9 mouse cellular contexts compared by ENCODE assay signal in genomic region chr9:39611953-39612352, GRCm38 (mm10). TPM values are rescaled to one million over a fixed set of nuclear protein-coding genes. Genes with fewer than 3 reads are reported as not detected.
DNase-seq lines count a peak whose midpoint lies in the region; ATAC-seq and TF ChIP-seq lines count a peak whose summit lies in the region.
"Had no signal": no experiment of that assay in that cellular context is flagged by ENCODE, and none has a peak within 500 bp of the region (broad histone marks: within the 10 kb centered on the region; RNA-seq: fewer than 3 reads in every experiment).

No protein-coding gene starts in this region.

- peak; percentile 68; the same call in 1 of the 2 replicates for ATAC-seq in kidney, embryonic 14.5 days (ENCODE audit: low FRiP score, low TSS enrichment)
- no peak for ATAC-seq in forebrain, postnatal 0 days

- peak; percentile 10 to 47; a peak in 2 of 4 replicates for TF ChIP-seq CTCF in CH12.LX (conservative IDR thresholded peaks at IDR 0.05 in 1 of 2, IDR thresholded peaks at IDR 0.05 in 1 of 2; ENCODE audit: low read depth in 2 of 2, low read length in 2 of 2)
- peak; percentile 72 for TF ChIP-seq CTCF in forebrain, postnatal 0 days (IDR thresholded peaks at IDR 0.05; ENCODE audit: low read depth)

- no peak for TF ChIP-seq EP300 in CH12.LX (IDR thresholded peaks at IDR 0.05; ENCODE audit: low read length)

- no peak overlapping the region for H3K4me3 ChIP-seq in kidney, embryonic 14.5 days (ENCODE audit: low read length)
- no peak overlapping the region for H3K4me3 ChIP-seq in CH12.LX (replicated peaks in 1 of 3; ENCODE audit: low read depth in 2 of 3, low read length in 2 of 3, poor library complexity in 1 of 3)
- H3K4me3 ChIP-seq in forebrain, postnatal 0 days (ENCODE audit: low read depth, low read length), result no peak overlapping the region
- H3K4me3 ChIP-seq: liver, embryonic 15.5 days had no signal

- no peaks in the 10 kb centered on the region for H3K79me2 ChIP-seq in CH12.LX (replicated peaks; ENCODE audit: control insufficient read depth, extremely low read depth, insufficient read depth, poor library complexity, severe bottlenecking)

- H3K27me3 ChIP-seq in kidney, embryonic 14.5 days (ENCODE audit: control insufficient read depth, insufficient read depth, low read length), result no peaks in the 10 kb centered on the region
- no peaks in the 10 kb centered on the region for H3K27me3 ChIP-seq in CH12.LX (replicated peaks)
- no peaks in the 10 kb centered on the region for H3K27me3 ChIP-seq in forebrain, postnatal 0 days (ENCODE audit: insufficient read depth, low read length)
- H3K27me3 ChIP-seq: liver, embryonic 15.5 days had no signal

- no peak overlapping the region for H3K4me2 ChIP-seq in kidney, embryonic 14.5 days (replicated peaks; ENCODE audit: low read depth, low read length)
- no peak overlapping the region for H3K4me2 ChIP-seq in CH12.LX (ENCODE audit: insufficient read depth, low read depth, poor library complexity, severe bottlenecking)
- no peak overlapping the region for H3K4me2 ChIP-seq in forebrain, postnatal 0 days (ENCODE audit: low read depth)
- H3K4me2 ChIP-seq: liver, embryonic 15.5 days had no signal

- H3K9me3 ChIP-seq in kidney, embryonic 14.5 days (ENCODE audit: control insufficient read depth, low read length), result no peaks in the 10 kb centered on the region
- H3K9me3 ChIP-seq in CH12.LX (replicated peaks; ENCODE audit: low read length), result no peaks in the 10 kb centered on the region
- H3K9me3 ChIP-seq in forebrain, postnatal 0 days (ENCODE audit: low read length), result no peaks in the 10 kb centered on the region
- H3K9me3 ChIP-seq: liver, embryonic 15.5 days had no signal

- no peaks in the 10 kb centered on the region for H3K4me1 ChIP-seq in kidney, embryonic 14.5 days (ENCODE audit: control insufficient read depth, insufficient read depth, low read length)
- no peaks in the 10 kb centered on the region for H3K4me1 ChIP-seq in CH12.LX (ENCODE audit: control insufficient read depth in 1 of 2, insufficient read depth in 2 of 2)
- no peaks in the 10 kb centered on the region for H3K4me1 ChIP-seq in forebrain, postnatal 0 days (ENCODE audit: insufficient read depth)
- H3K4me1 ChIP-seq: liver, embryonic 15.5 days had no signal

- in situ Hi-C loops in CH12.LX (cut with MboI; ENCODE audit: low pct_ligation_motif_present, low pct_unique_long_range_greater_than_20kb, low sequenced_read_pairs), result no loop called here

- H3K27ac ChIP-seq in kidney, embryonic 14.5 days (ENCODE audit: low read depth, low read length), result no peak overlapping the region
- no peak overlapping the region for H3K27ac ChIP-seq in CH12.LX (ENCODE audit: insufficient read depth, low read depth)
- H3K27ac ChIP-seq in forebrain, postnatal 0 days (ENCODE audit: low read depth, low read length), result no peak overlapping the region
- H3K27ac ChIP-seq: liver, embryonic 15.5 days had no signal

- H3K36me3 ChIP-seq in kidney, embryonic 14.5 days (ENCODE audit: control insufficient read depth, insufficient read depth, low read length), result no peaks in the 10 kb centered on the region
- no peaks in the 10 kb centered on the region for H3K36me3 ChIP-seq in CH12.LX (replicated peaks in 1 of 2; ENCODE audit: control insufficient read depth in 1 of 2, insufficient read depth in 1 of 2, low read length in 1 of 2)
- no peaks in the 10 kb centered on the region for H3K36me3 ChIP-seq in forebrain, postnatal 0 days (ENCODE audit: insufficient read depth)
- H3K36me3 ChIP-seq: liver, embryonic 15.5 days had no signal

- peak; percentile 61 for TF ChIP-seq RAD21 in CH12.LX (IDR thresholded peaks at IDR 0.05; ENCODE audit: low read depth, low read length)

- H3K9ac ChIP-seq in kidney, embryonic 14.5 days (ENCODE audit: low read depth, low read length), result no peak overlapping the region
- no peak overlapping the region for H3K9ac ChIP-seq in CH12.LX (ENCODE audit: insufficient read depth, low read depth)
- H3K9ac ChIP-seq in forebrain, postnatal 0 days, result no peak overlapping the region
- H3K9ac ChIP-seq: liver, embryonic 15.5 days had no signal

- WGBS in kidney, embryonic 14.5 days, result 53% methylated on average over 1 of the region's 1 CpGs
- WGBS in forebrain, postnatal 0 days, result 45% methylated on average over 1 of the region's 1 CpGs

- dilution Hi-C loops in CH12.LX (cut with MboI; ENCODE audit: extremely low pct_ligation_motif_present, extremely low pct_unique_long_range_greater_than_20kb, low sequenced_read_pairs), result no loop called here

- no peak for TF ChIP-seq POLR2A in CH12.LX (IDR thresholded peaks at IDR 0.05; ENCODE audit: low read depth, low read length)

- no peak for DNase-seq in kidney, adult 11 months
- peak; percentile 29 for DNase-seq in CH12.LX (ENCODE audit: extremely low read depth)
- peak; percentile 17 for DNase-seq in ES-CJ7 (ENCODE audit: low read depth, low spot score)
- peak; percentile 67 for DNase-seq in forebrain, postnatal 0 days
- DNase-seq in urinary bladder, postnatal 14 days (ENCODE audit: low spot score), result no peak
- DNase-seq in urinary bladder, adult 2 months (ENCODE audit: low spot score), result no peak

TF ChIP-seq in CH12.LX, 34 proteins besides CTCF, POLR2A, EP300 and RAD21:
- TF ChIP-seq UBTF (IDR thresholded peaks at IDR 0.05; ENCODE audit: low read depth, low read length) (no peak), SMC3 (IDR thresholded peaks at IDR 0.05; ENCODE audit: low read depth, low read length) (peak; percentile 54)
TF ChIP-seq in CH12.LX: peak in this region for 1.

RNA-seq across cellular contexts. Expression of gene Olfr148, which starts 1.5 kb away (rescaled TPM):
- polyA plus RNA-seq in kidney, embryonic 14.5 days (2014; fragmentation: Nextera tagmentation; extraction: Ambion mirVana), result not detected in 2 replicates
- not detected in 2 replicates for total RNA-seq in CH12.LX (2012; rRNA removed)
- total RNA-seq in CH12.LX (2014; rRNA removed), result not detected in 2 replicates
- not detected in 2 replicates for polyA plus RNA-seq in CH12.LX (2012; ENCODE audit: insufficient read length, low read depth)
- total RNA-seq in forebrain, postnatal 0 days (2014; rRNA removed), result not detected in 2 replicates
- polyA plus RNA-seq in forebrain, postnatal 0 days (2015; fragmentation: Nextera tagmentation; extraction: Ambion mirVana), result not detected in 2 replicates
- not detected in 2 replicates for polyA plus RNA-seq in urinary bladder, adult 2 months (2012; rRNA removed)
- total RNA-seq: adrenal gland, postnatal 36 days had no signal
- polyA plus RNA-seq: liver, embryonic 15.5 days had no signal

RNA-seq across cellular contexts. Expression of gene AW551984, which starts 7.8 kb away (rescaled TPM):
- 15.0 and 19.9 TPM in 2 replicates for polyA plus RNA-seq in kidney, embryonic 14.5 days (2014; fragmentation: Nextera tagmentation; extraction: Ambion mirVana)
- total RNA-seq in CH12.LX (2012; rRNA removed) (not detected in 2 replicates), CH12.LX (2014; rRNA removed) (not detected in 2 replicates)
- not detected in 2 replicates for polyA plus RNA-seq in CH12.LX (2012; ENCODE audit: insufficient read length, low read depth)
- 103 and 219 TPM in 2 replicates for total RNA-seq in forebrain, postnatal 0 days (2014; rRNA removed)
- 46.3 and 98.8 TPM in 2 replicates for polyA plus RNA-seq in forebrain, postnatal 0 days (2015; fragmentation: Nextera tagmentation; extraction: Ambion mirVana)
- polyA plus RNA-seq in urinary bladder, adult 2 months (2012; rRNA removed), result 14.8 and 16.8 TPM in 2 replicates

RNA-seq across cellular contexts. Expression of gene Olfr960, which starts 9.2 kb away (rescaled TPM):
- 0.19 TPM in 1 of 2 replicates, not detected in the other for polyA plus RNA-seq in kidney, embryonic 14.5 days (2014; fragmentation: Nextera tagmentation; extraction: Ambion mirVana)
- total RNA-seq in CH12.LX (2012; rRNA removed) (not detected in 2 replicates), CH12.LX (2014; rRNA removed) (not detected in 2 replicates)
- polyA plus RNA-seq in CH12.LX (2012; ENCODE audit: insufficient read length, low read depth), result not detected in 2 replicates
- not detected in 2 replicates for total RNA-seq in forebrain, postnatal 0 days (2014; rRNA removed)
- not detected in 2 replicates for polyA plus RNA-seq in forebrain, postnatal 0 days (2015; fragmentation: Nextera tagmentation; extraction: Ambion mirVana)
- polyA plus RNA-seq in urinary bladder, adult 2 months (2012; rRNA removed), result not detected in 2 replicates
- total RNA-seq: adrenal gland, postnatal 36 days had no signal
- polyA plus RNA-seq: liver, embryonic 15.5 days had no signal

RNA-seq across cellular contexts. Expression of gene Olfr961, which starts 32.9 kb away (rescaled TPM):
- polyA plus RNA-seq in kidney, embryonic 14.5 days (2014; fragmentation: Nextera tagmentation; extraction: Ambion mirVana), result not detected in 2 replicates
- total RNA-seq in CH12.LX (2012; rRNA removed) (not detected in 2 replicates), CH12.LX (2014; rRNA removed) (not detected in 2 replicates)
- polyA plus RNA-seq in CH12.LX (2012; ENCODE audit: insufficient read length, low read depth), result not detected in 2 replicates
- total RNA-seq in forebrain, postnatal 0 days (2014; rRNA removed), result not detected in 2 replicates
- not detected in 2 replicates for polyA plus RNA-seq in forebrain, postnatal 0 days (2015; fragmentation: Nextera tagmentation; extraction: Ambion mirVana)
- not detected in 2 replicates for polyA plus RNA-seq in urinary bladder, adult 2 months (2012; rRNA removed)
- total RNA-seq: adrenal gland, postnatal 36 days had no signal
- polyA plus RNA-seq: liver, embryonic 15.5 days had no signal

RNA-seq across cellular contexts. Expression of gene Olfr959, which starts 36.6 kb away (rescaled TPM):
- not detected in 2 replicates for polyA plus RNA-seq in kidney, embryonic 14.5 days (2014; fragmentation: Nextera tagmentation; extraction: Ambion mirVana)
- total RNA-seq in CH12.LX (2012; rRNA removed), result not detected in 2 replicates
- total RNA-seq in CH12.LX (2014; rRNA removed), result not detected in 2 replicates
- polyA plus RNA-seq in CH12.LX (2012; ENCODE audit: insufficient read length, low read depth), result not detected in 2 replicates
- not detected in 2 replicates for total RNA-seq in forebrain, postnatal 0 days (2014; rRNA removed)
- polyA plus RNA-seq in forebrain, postnatal 0 days (2015; fragmentation: Nextera tagmentation; extraction: Ambion mirVana), result not detected in 2 replicates
- polyA plus RNA-seq in urinary bladder, adult 2 months (2012; rRNA removed), result not detected in 2 replicates
- total RNA-seq: adrenal gland, postnatal 36 days had no signal
- polyA plus RNA-seq: liver, embryonic 15.5 days had no signal

Comparison
In these comparisons a context has a peak if more than half of its experiments do, and no peak if none do; other contexts are left out.
1. DNase-seq: peak in CH12.LX (single experiment), ES-CJ7 (single experiment) and forebrain, postnatal 0 days (single experiment); none in kidney, adult 11 months (single experiment), urinary bladder, postnatal 14 days (single experiment) and urinary bladder, adult 2 months (single experiment).
2. RNA of gene AW551984, which starts 7.8 kb away (polyA plus RNA-seq): 46.3 to 98.8 TPM in forebrain, postnatal 0 days, 15.0 to 19.9 TPM in kidney, embryonic 14.5 days and 14.8 to 16.8 TPM in urinary bladder, adult 2 months; not detected in CH12.LX; every median in the first group is over 10 times any median in the second.